8 mouse cellular contexts compared by ENCODE assay signal in genomic region chr3:97824744-97825143, GRCm38 (mm10).
DNase-seq lines count a peak whose midpoint lies in the region; ATAC-seq and TF ChIP-seq lines count a peak whose summit lies in the region.

No protein-coding gene starts in this region.

- DNase-seq in kidney, adult 11 months = no peak
- no peak for DNase-seq in liver, embryonic 14.5 days (ENCODE audit: low read depth in 3 of 3, low spot score in 3 of 3)
- DNase-seq in right cerebral cortex, postnatal 4 days = no peak
- no peak for DNase-seq in cerebellum, adult 9-11 months
- no peak for DNase-seq in testis, postnatal 14 days (ENCODE audit: low spot score)

- H3K4me3 ChIP-seq in kidney, embryonic 15.5 days (replicated peaks) = peak overlapping the region; percentile 50
- peak overlapping the region; percentile 65 for H3K4me3 ChIP-seq in heart, embryonic 16.5 days (ENCODE audit: low read length)
- H3K4me3 ChIP-seq in liver, embryonic 14.5 days (ENCODE audit: insufficient read depth in 1 of 2, low read depth in 2 of 2, low read length in 2 of 2) = no peak overlapping the region; a peak in 1 of 4 replicates
- H3K4me3 ChIP-seq in stomach, embryonic 14.5 days (ENCODE audit: low read depth, low read length) = peak overlapping the region; percentile 48

- no peak overlapping the region for H3K9ac ChIP-seq in kidney, embryonic 15.5 days
- H3K9ac ChIP-seq in heart, embryonic 16.5 days (ENCODE audit: low read length) = peak overlapping the region; percentile 86
- H3K9ac ChIP-seq in liver, embryonic 14.5 days (replicated peaks) = no peak overlapping the region
- no peak overlapping the region for H3K9ac ChIP-seq in stomach, embryonic 14.5 days (replicated peaks; ENCODE audit: low read depth, low read length)

- H3K36me3 ChIP-seq in kidney, embryonic 15.5 days = no peaks in the 10 kb centered on the region
- no peaks in the 10 kb centered on the region for H3K36me3 ChIP-seq in heart, embryonic 16.5 days (ENCODE audit: control insufficient read depth, insufficient read depth)
- H3K36me3 ChIP-seq in liver, embryonic 14.5 days (replicated peaks; ENCODE audit: control insufficient read depth, insufficient read depth, low read depth) = no peaks in the 10 kb centered on the region
- H3K36me3 ChIP-seq in stomach, embryonic 14.5 days (ENCODE audit: control insufficient read depth, insufficient read depth, low read length) = no peaks in the 10 kb centered on the region

- no peak for TF ChIP-seq CTCF in liver, embryonic 14.5 days (IDR thresholded peaks at IDR 0.05; ENCODE audit: low read depth)

- peak overlapping the region; percentile 93 for H3K4me2 ChIP-seq in kidney, embryonic 15.5 days
- H3K4me2 ChIP-seq in heart, embryonic 16.5 days (ENCODE audit: low read depth, low read length) = peak overlapping the region; percentile 71
- peak overlapping the region; percentile 54 for H3K4me2 ChIP-seq in liver, embryonic 14.5 days (ENCODE audit: low read depth)
- H3K4me2 ChIP-seq in stomach, embryonic 14.5 days (replicated peaks; ENCODE audit: low read depth, low read length) = peak overlapping the region; percentile 92

- 8% methylated on average over 4 of the region's 5 CpGs for WGBS in kidney, embryonic 15.5 days
- 10% methylated on average over 4 of the region's 5 CpGs for WGBS in heart, embryonic 16.5 days
- WGBS in liver, embryonic 14.5 days (ENCODE audit: insufficient replicate concordance) = 3% methylated on average over 5 of the region's 5 CpGs
- 6% methylated on average over 4 of the region's 5 CpGs for WGBS in stomach, embryonic 14.5 days

- H3K27ac ChIP-seq in kidney, embryonic 15.5 days = no peak overlapping the region
- H3K27ac ChIP-seq in heart, embryonic 16.5 days (ENCODE audit: low read length) = peak overlapping the region; percentile 98
- no peak overlapping the region for H3K27ac ChIP-seq in liver, embryonic 14.5 days
- no peak overlapping the region for H3K27ac ChIP-seq in stomach, embryonic 14.5 days (ENCODE audit: low read length)

- no peak for TF ChIP-seq EP300 in liver, embryonic 14.5 days (IDR thresholded peaks at IDR 0.05; ENCODE audit: low read depth)

- peak; percentile 61 for ATAC-seq in kidney, embryonic 15.5 days (replicated peaks; ENCODE audit: low FRiP score)
- ATAC-seq in heart, embryonic 16.5 days (replicated peaks; ENCODE audit: extremely low read depth, insufficient read depth, low FRiP score) = peak; percentile 43
- no peak for ATAC-seq in liver, embryonic 14.5 days (ENCODE audit: insufficient read depth)
- no peak for ATAC-seq in stomach, embryonic 14.5 days (ENCODE audit: insufficient number of reproducible peaks, insufficient read depth, low FRiP score, low read depth)

- H3K9me3 ChIP-seq in kidney, embryonic 15.5 days (replicated peaks) = no peaks in the 10 kb centered on the region
- H3K9me3 ChIP-seq in heart, embryonic 16.5 days (replicated peaks; ENCODE audit: control insufficient read depth, low read length) = no peaks in the 10 kb centered on the region
- H3K9me3 ChIP-seq in liver, embryonic 14.5 days (ENCODE audit: control insufficient read depth, low read length) = no peaks in the 10 kb centered on the region
- H3K9me3 ChIP-seq in stomach, embryonic 14.5 days (ENCODE audit: control insufficient read depth, low read depth, low read length) = no peaks in the 10 kb centered on the region

- H3K27me3 ChIP-seq in kidney, embryonic 15.5 days = peaks cover 29% of the 10 kb centered on the region
- 0 out of 2 replicates have a peak, but pooled peaks cover 3% of the 10 kb centered on the region for H3K27me3 ChIP-seq in heart, embryonic 16.5 days (ENCODE audit: control insufficient read depth, insufficient read depth, low read length)
- peaks cover 10% of the 10 kb centered on the region for H3K27me3 ChIP-seq in liver, embryonic 14.5 days (ENCODE audit: control insufficient read depth, insufficient read depth, low read length)
- H3K27me3 ChIP-seq in stomach, embryonic 14.5 days (ENCODE audit: control insufficient read depth, insufficient read depth, low read length) = no peaks in the 10 kb centered on the region

- H3K4me1 ChIP-seq in kidney, embryonic 15.5 days = peaks cover 19% of the 10 kb centered on the region
- peaks cover 25% of the 10 kb centered on the region for H3K4me1 ChIP-seq in heart, embryonic 16.5 days (ENCODE audit: control insufficient read depth, insufficient read depth, low read length)
- peaks cover 0 to 3% of the 10 kb centered on the region in 2 experiments; a peak in 1 of 4 replicates for H3K4me1 ChIP-seq in liver, embryonic 14.5 days (replicated peaks; ENCODE audit: control insufficient read depth in 2 of 2, insufficient read depth in 2 of 2, low read length in 1 of 2)
- H3K4me1 ChIP-seq in stomach, embryonic 14.5 days (ENCODE audit: control insufficient read depth, insufficient read depth, low read length) = no peaks in the 10 kb centered on the region

Comparison
In these comparisons a context has a peak if more than half of its experiments do, and no peak if none do; other contexts are left out.
1. ATAC-seq: peak in kidney, embryonic 15.5 days (single experiment) and heart, embryonic 16.5 days (single experiment); none in liver, embryonic 14.5 days (single experiment) and stomach, embryonic 14.5 days (single experiment).
2. H3K4me3 ChIP-seq: peak in kidney, embryonic 15.5 days (single experiment), heart, embryonic 16.5 days (single experiment) and stomach, embryonic 14.5 days (single experiment); none in liver, embryonic 14.5 days (0 of 2).
3. Peak in every context shown above with its lines, with median percentiles within 50 percentile points of each other: H3K4me2 ChIP-seq.